Mouse (Mus musculus) thymus, postnatal 14 days (tissue): ENCODE measurements at regions not wholly inside any gene's neighbourhood (a gene's known extent, or its start where the extent isn't known, plus 50 kb on each side); places are given as distances from the start of the nearest gene placed in this dataset.

Source experiments
- DNase-seq: peaks from one replicate; pipeline ENCODE4 v3.0.0; 2021

GRCm38 (mm10) chr15:93698182-93698822, 102.6 kb upstream of the Prickle1 start:
- no peak for DNase-seq

- no peak for DNase-seq
Measured at GRCm38 (mm10) chr15:93690717-93691116, 95.0 kb upstream of the Prickle1 start.

- DNase-seq: no peak
Measured at GRCm38 (mm10) chr15:93690011-93690410, 94.3 kb upstream of the Prickle1 start.

GRCm38 (mm10) chr15:93686385-93686784, 90.7 kb upstream of the Prickle1 start:
- DNase-seq: no peak

GRCm38 (mm10) chr15:93681602-93682001, 85.9 kb upstream of the Prickle1 start:
- DNase-seq: no peak

GRCm38 (mm10) chr15:93675624-93676023, 79.9 kb upstream of the Prickle1 start:
- DNase-seq: no peak

GRCm38 (mm10) chr15:93673976-93674375, 78.3 kb upstream of the Prickle1 start:
- no peak for DNase-seq

GRCm38 (mm10) chr15:93663876-93664275, 68.2 kb upstream of the Prickle1 start:
- no peak for DNase-seq

- DNase-seq: no peak
Measured at GRCm38 (mm10) chr15:93662601-93663000, 66.9 kb upstream of the Prickle1 start.

GRCm38 (mm10) chr15:93661801-93662200, 66.1 kb upstream of the Prickle1 start:
- DNase-seq: no peak

GRCm38 (mm10) chr15:93660952-93661648, 65.4 kb upstream of the Prickle1 start:
- no peak for DNase-seq

- DNase-seq: no peak
Measured at GRCm38 (mm10) chr15:93657171-93657570, 61.5 kb upstream of the Prickle1 start.

- DNase-seq: no peak
Measured at GRCm38 (mm10) chr15:93656713-93657112, 61.0 kb upstream of the Prickle1 start.

- no peak for DNase-seq
Measured at GRCm38 (mm10) chr15:93655743-93656142, 60.1 kb upstream of the Prickle1 start.

- DNase-seq: no peak
Measured at GRCm38 (mm10) chr15:93655243-93655642, 59.6 kb upstream of the Prickle1 start.

- no peak for DNase-seq
Measured at GRCm38 (mm10) chr15:93653378-93653777, 57.7 kb upstream of the Prickle1 start.

- no peak for DNase-seq
Measured at GRCm38 (mm10) chr15:93650981-93651757, 55.5 kb upstream of the Prickle1 start.

- DNase-seq: no peak
Measured at GRCm38 (mm10) chr15:93650009-93650522, 54.4 kb upstream of the Prickle1 start.

- no peak for DNase-seq
Measured at GRCm38 (mm10) chr15:93648646-93649045, 53.0 kb upstream of the Prickle1 start.

GRCm38 (mm10) chr15:93646820-93647219, 51.1 kb upstream of the Prickle1 start:
- no peak for DNase-seq

GRCm38 (mm10) chr15:93645950-93646349, 50.3 kb upstream of the Prickle1 start:
- no peak for DNase-seq
